In the genomic region with DNA sequence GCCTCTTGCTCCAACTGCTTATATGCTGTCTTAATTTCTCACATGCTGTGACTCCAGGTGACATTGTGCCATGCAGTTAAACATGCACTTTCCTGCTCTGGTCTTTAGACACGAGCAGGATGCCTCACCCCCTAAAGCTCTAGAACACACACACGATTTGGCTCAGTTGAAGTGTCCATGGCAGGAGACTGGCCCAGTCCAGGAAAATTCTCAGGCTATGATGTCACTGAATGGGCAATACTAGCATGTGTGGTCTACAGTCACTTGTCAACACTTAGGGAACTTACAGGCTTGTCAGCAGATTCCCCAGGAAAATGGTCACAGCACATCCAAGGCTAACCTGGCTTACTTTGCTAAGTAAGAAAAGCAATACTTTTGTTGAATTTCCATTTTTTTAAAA, we compare ENCODE assay signal across 23 mouse cellular contexts.
DNase-seq lines count a peak whose midpoint lies in the region; ATAC-seq and TF ChIP-seq lines count a peak whose summit lies in the region.
"Had no signal": no experiment of that assay in that cellular context is flagged by ENCODE, and none has a peak within 500 bp of the region (broad histone marks: within the 10 kb centered on the region; RNA-seq: fewer than 3 reads in every experiment).

No protein-coding gene starts in this region.

- H3K27me3 ChIP-seq in heart, embryonic 15.5 days = no peaks in the 10 kb centered on the region
- H3K27me3 ChIP-seq in heart, adult 2 months (ENCODE audit: control insufficient read depth, insufficient read depth, low read length) = no peaks in the 10 kb centered on the region
- no peaks in the 10 kb centered on the region for H3K27me3 ChIP-seq in midbrain, embryonic 11.5 days (ENCODE audit: control insufficient read depth, insufficient read depth, low read length)
- H3K27me3 ChIP-seq: heart, embryonic 13.5 days; hindbrain, embryonic 15.5 days had no signal

- no peak overlapping the region for H3K9ac ChIP-seq in heart, embryonic 15.5 days
- no peak overlapping the region for H3K9ac ChIP-seq in heart, adult 2 months (ENCODE audit: low read depth, low read length)
- H3K9ac ChIP-seq in midbrain, embryonic 11.5 days (ENCODE audit: low read length) = no peak overlapping the region
- H3K9ac ChIP-seq: heart, embryonic 13.5 days; hindbrain, embryonic 15.5 days had no signal

- H3K36me3 ChIP-seq in heart, embryonic 15.5 days = no peaks in the 10 kb centered on the region
- no peaks in the 10 kb centered on the region for H3K36me3 ChIP-seq in heart, adult 2 months (ENCODE audit: control insufficient read depth, insufficient read depth, low read length)
- H3K36me3 ChIP-seq in midbrain, embryonic 11.5 days (ENCODE audit: control insufficient read depth, insufficient read depth, low read length) = no peaks in the 10 kb centered on the region
- H3K36me3 ChIP-seq: embryonic facial prominence, embryonic 10.5 days; forebrain, embryonic 10.5 days; G1E; heart, embryonic 13.5 days; hindbrain, embryonic 15.5 days had no signal

- no peak overlapping the region for H3K27ac ChIP-seq in heart, embryonic 15.5 days
- no peak overlapping the region for H3K27ac ChIP-seq in heart, adult 2 months
- no peak overlapping the region for H3K27ac ChIP-seq in midbrain, embryonic 11.5 days (ENCODE audit: low read depth, low read length)
- H3K27ac ChIP-seq: embryonic facial prominence, embryonic 10.5 days; forebrain, embryonic 10.5 days; heart, embryonic 13.5 days; hindbrain, embryonic 15.5 days had no signal

- H3K4me3 ChIP-seq in heart, embryonic 15.5 days = no peak overlapping the region
- no peak overlapping the region for H3K4me3 ChIP-seq in heart, adult 2 months
- H3K4me3 ChIP-seq in midbrain, embryonic 11.5 days (ENCODE audit: low read depth, low read length) = no peak overlapping the region
- H3K4me3 ChIP-seq: embryonic facial prominence, embryonic 10.5 days; forebrain, embryonic 10.5 days; heart, embryonic 13.5 days; hindbrain, embryonic 15.5 days had no signal

- TF ChIP-seq CTCF in heart, adult 2 months (IDR thresholded peaks at IDR 0.05) = no peak

- no peaks in the 10 kb centered on the region for H3K79me2 ChIP-seq in heart, adult 2 months (replicated peaks; ENCODE audit: control insufficient read depth, insufficient read depth, low read length)

- no peaks in the 10 kb centered on the region for H3K9me3 ChIP-seq in heart, embryonic 15.5 days (replicated peaks)
- no peaks in the 10 kb centered on the region for H3K9me3 ChIP-seq in midbrain, embryonic 11.5 days (ENCODE audit: control insufficient read depth, low read length)
- H3K9me3 ChIP-seq: embryonic facial prominence, embryonic 10.5 days; forebrain, embryonic 10.5 days; heart, embryonic 13.5 days; hindbrain, embryonic 15.5 days had no signal

- intact Hi-C loops in heart, postnatal 36 days (cut with DNase I) = no loop called here
- intact Hi-C loops in heart, adult 2 months (cut with DNase I) = loop anchor here (1.0 to 2.0 kb wide), 2 partner anchors 266 to 304 kb away; no protein-coding TSS in a partner anchor

- 0 out of 2 replicates have a peak, but pooled peaks have one; percentile 42 for ATAC-seq in heart, embryonic 15.5 days (replicated peaks; ENCODE audit: insufficient number of reproducible peaks, insufficient read depth, low FRiP score, low read depth)
- ATAC-seq in midbrain, embryonic 11.5 days (ENCODE audit: low FRiP score) = no peak
- ATAC-seq: CD4-positive, CD25-positive, alpha-beta regulatory T cell, adult 4 months; forebrain, embryonic 14.5 days; intestine, postnatal 0 days had no signal

- DNase-seq in heart, postnatal 36 days = no peak
- DNase-seq in heart, postnatal 4 days = peak; percentile 10
- DNase-seq in heart, adult 2 months = no peak
- DNase-seq in 3T3-L1 (ENCODE audit: low read depth, low spot score) = peak; percentile 82
- peak; percentile 45 for DNase-seq in Muller cell, postnatal 12 days (ENCODE audit: inconsistent ontology term)
- DNase-seq in midbrain, embryonic 11.5 days (ENCODE audit: low spot score, missing footprints) = no peak
- DNase-seq in cerebellum, adult 11 months = no peak
- DNase-seq: adrenal gland, adult 2 months; adrenal gland, postnatal 25 days; B cell, adult 2 months; cerebellum, adult 2 months; cerebellum, postnatal 10 days; gastrocnemius, postnatal 36 days; kidney, adult 8-10 months had no signal

- H3K4me1 ChIP-seq in heart, embryonic 15.5 days (replicated peaks) = peaks cover 21% of the 10 kb centered on the region
- no peaks in the 10 kb centered on the region for H3K4me1 ChIP-seq in heart, adult 2 months (ENCODE audit: control insufficient read depth, insufficient read depth, low read length)
- H3K4me1 ChIP-seq in midbrain, embryonic 11.5 days (ENCODE audit: control insufficient read depth, insufficient read depth, low read length) = no peaks in the 10 kb centered on the region
- H3K4me1 ChIP-seq: embryonic facial prominence, embryonic 10.5 days; forebrain, embryonic 10.5 days; hindbrain, embryonic 15.5 days had no signal

- no peak overlapping the region for H3K4me2 ChIP-seq in heart, embryonic 15.5 days
- H3K4me2 ChIP-seq in midbrain, embryonic 11.5 days = no peak overlapping the region
- H3K4me2 ChIP-seq: heart, embryonic 13.5 days; hindbrain, embryonic 15.5 days had no signal

- TF ChIP-seq EP300 in heart, adult 2 months (IDR thresholded peaks at IDR 0.05; ENCODE audit: insufficient read depth, low read depth, low read length) = no peak

- WGBS in heart, embryonic 15.5 days = 11% methylated on average over 2 of the region's 2 CpGs
- WGBS in heart, adult 2 months = 10% methylated on average over 2 of the region's 2 CpGs
- 64% methylated on average over 2 of the region's 2 CpGs for WGBS in midbrain, embryonic 11.5 days

- TF ChIP-seq POLR2A in heart, adult 2 months (IDR thresholded peaks at IDR 0.05; ENCODE audit: insufficient read depth, low read depth, low read length) = no peak

Comparison
In these comparisons a context has a peak if more than half of its experiments do, and no peak if none do; other contexts are left out.
1. DNase-seq: peak in heart, postnatal 4 days (single experiment), 3T3-L1 (single experiment) and Muller cell, postnatal 12 days (single experiment); none in heart, postnatal 36 days (0 of 2), heart, adult 2 months (0 of 2), midbrain, embryonic 11.5 days (single experiment) and cerebellum, adult 11 months (single experiment).